Mouse (Mus musculus) layer of hippocampus, postnatal 14 days (tissue): Measurements from ENCODE around the gene Tcf7. TPM values are rescaled to one million over a fixed set of nuclear protein-coding genes. Genes with fewer than 3 reads are reported as not detected.

Experiments used
- DNase-seq, 2 experiments: peaks; one replicate each; pipeline ENCODE4 v3.0.0; 2021 to 2022; ENCODE audit warnings: low spot score in 2 of 2, mixed read lengths in 1 of 2
- long read RNA-seq, 2 experiments: library from polyadenylated mRNA; stranded (forward); transcript quantifications; one replicate each; pipeline ENCODE4 v2.0.0; 2021
- total RNA-seq, 2 experiments: library from RNA; stranded (reverse); gene quantifications; 2 replicates each; pipeline ENCODE4 v1.2.3; 2021

The Tcf7 gene
- total RNA-seq, result 1 to 10 TPM; 6.0 to 6.3 TPM
- long read RNA-seq, experiment 1, partial matches to known transcripts, result 0 of 5 reads
- long read RNA-seq, experiment 1, other reads (novel, unspliced or antisense), result 4 of 5 reads
- long read RNA-seq, experiment 2, partial matches to known transcripts, result 0 of 5 reads
- long read RNA-seq, experiment 2, other reads (novel, unspliced or antisense), result 5 of 5 reads

GRCm38 (mm10) chr11:52282774-52283595 is at the start of gene Tcf7:
Gene Tcf7, minus strand, starts transcription at chr11:52283014.
- DNase-seq, result peak; percentile 17 to 41

GRCm38 (mm10) chr11:52327313-52327712 is 44.5 kb upstream of the Tcf7 start:
- DNase-seq, result no peak

GRCm38 (mm10) chr11:52324442-52325367 is 41.9 kb upstream of the Tcf7 start:
- DNase-seq, result no peak

GRCm38 (mm10) chr11:52321540-52321939 is 38.7 kb upstream of the Tcf7 start:
- DNase-seq, result no peak

GRCm38 (mm10) chr11:52320529-52320928 is 37.7 kb upstream of the Tcf7 start:
- DNase-seq, result no peak

- no peak for DNase-seq
These were observed 36.9 kb upstream of the Tcf7 start for GRCm38 (mm10) chr11:52319664-52320063.

- no peak for DNase-seq
These were observed 35.6 kb upstream of the Tcf7 start for GRCm38 (mm10) chr11:52318445-52318844.

GRCm38 (mm10) chr11:52314102-52314793 is 31.4 kb upstream of the Tcf7 start:
- DNase-seq, result no peak

- DNase-seq, result no peak
These were observed 27.9 kb upstream of the Tcf7 start for GRCm38 (mm10) chr11:52310709-52311108.

GRCm38 (mm10) chr11:52309487-52309886 is 26.7 kb upstream of the Tcf7 start:
- DNase-seq, result no peak

- no peak for DNase-seq
These were observed 23.6 kb upstream of the Tcf7 start for GRCm38 (mm10) chr11:52306431-52306830.

GRCm38 (mm10) chr11:52305266-52305665 is 22.5 kb upstream of the Tcf7 start:
- DNase-seq, result no peak

- no peak for DNase-seq
These were observed 19.9 kb upstream of the Tcf7 start for GRCm38 (mm10) chr11:52302668-52303067.

- no peak for DNase-seq
These were observed 16.9 kb upstream of the Tcf7 start for GRCm38 (mm10) chr11:52299687-52300086.

- DNase-seq, result no peak
These were observed 16.1 kb upstream of the Tcf7 start for GRCm38 (mm10) chr11:52298955-52299354.

- peak; percentile 73 for DNase-seq
These were observed 14.5 kb upstream of the Tcf7 start for GRCm38 (mm10) chr11:52297352-52297751.

- no peak for DNase-seq
These were observed 11.3 kb upstream of the Tcf7 start for GRCm38 (mm10) chr11:52294103-52294502.

GRCm38 (mm10) chr11:52292894-52293293 is 10.1 kb upstream of the Tcf7 start:
- no peak for DNase-seq

- no peak for DNase-seq
These were observed 9.5 kb upstream of the Tcf7 start for GRCm38 (mm10) chr11:52292346-52292745.

- DNase-seq, result no peak
These were observed 4.1 kb upstream of the Tcf7 start for GRCm38 (mm10) chr11:52286958-52287305.

- DNase-seq, result no peak
These were observed 3.6 kb upstream of the Tcf7 start for GRCm38 (mm10) chr11:52286301-52286957.
